8 mouse cellular contexts compared by ENCODE assay signal in genomic region chr4:156109570-156110331, GRCm38 (mm10). TPM values are rescaled to one million over a fixed set of nuclear protein-coding genes. Genes with fewer than 3 reads are reported as not detected.
DNase-seq lines count a peak whose midpoint lies in the region; ATAC-seq and TF ChIP-seq lines count a peak whose summit lies in the region.

9430015G10Rik (plus strand) TSS chr4:156109982.

- no peaks in the 10 kb centered on the region for H3K9me3 ChIP-seq in megakaryocyte, embryonic 14.5 days

- DNase-seq in gastrocnemius, adult 8-10 months (ENCODE audit: low spot score in 2 of 2), result peak; percentile 94 to 96
- peak; percentile 97 for DNase-seq in hindlimb bud, embryonic 11.5 days (ENCODE audit: extremely low spot score, low read depth, low spot score)
- peak; percentile 95 to 98 for DNase-seq in left cerebral cortex, adult 8-10 months (ENCODE audit: low spot score in 2 of 2)
- peak; percentile 99 for DNase-seq in right cerebral cortex, postnatal 10 days (ENCODE audit: low spot score in 2 of 2)
- DNase-seq in urinary bladder, postnatal 25 days (ENCODE audit: low spot score), result peak; percentile 93

- peak; percentile 82; the same call in 1 of the 2 replicates for TF ChIP-seq POLR2A in cortical plate, adult 2 months (IDR thresholded peaks at IDR 0.05; ENCODE audit: extremely low read depth, insufficient read depth, low read length)

- peaks cover 3% of the 10 kb centered on the region for H3K36me3 ChIP-seq in megakaryocyte, embryonic 14.5 days (replicated peaks; ENCODE audit: low read length)

- ATAC-seq in activated CD4-positive, CD25-positive, alpha-beta regulatory T cell, adult 4 months, result peak; percentile 96

- no peak for TF ChIP-seq CTCF in cortical plate, adult 2 months (IDR thresholded peaks at IDR 0.05; ENCODE audit: extremely low read depth, insufficient read depth, low read length)

- no peaks in the 10 kb centered on the region for H3K27me3 ChIP-seq in megakaryocyte, embryonic 14.5 days (replicated peaks)

- H3K27ac ChIP-seq in cortical plate, adult 2 months (ENCODE audit: insufficient read depth, low read length), result no peak within 1 kb of the TSS

- peak within 1 kb of the TSS; percentile 82 for H3K4me3 ChIP-seq in cortical plate, adult 2 months (ENCODE audit: insufficient read depth, low read length)
- H3K4me3 ChIP-seq in megakaryocyte, embryonic 14.5 days (replicated peaks), result peak within 1 kb of the TSS; percentile 100

- no peaks in the 10 kb centered on the region for H3K4me1 ChIP-seq in cortical plate, adult 2 months (ENCODE audit: control insufficient read depth, insufficient read depth, low read length)
- peaks cover 28% of the 10 kb centered on the region for H3K4me1 ChIP-seq in megakaryocyte, embryonic 14.5 days

RNA-seq across cellular contexts. Expression of gene 9430015G10Rik, which starts in this region (rescaled TPM):
- polyA plus RNA-seq in activated CD4-positive, CD25-positive, alpha-beta regulatory T cell, adult 4 months (2017; shearing (Covaris generic)), result 10 to 100 TPM; 14.9 to 19.3 TPM
- 34.8 and 38.8 TPM in 2 replicates for polyA plus RNA-seq in cortical plate, adult 2 months (2012; rRNA removed)
- total RNA-seq in gastrocnemius, adult 8-10 months (2022), result 1 to 10 TPM; 2.1 to 4.2 (median 2.4) TPM
- 10 to 100 TPM; 28.4 to 30.7 (median 29.0) TPM for total RNA-seq in left cerebral cortex, adult 8-10 months (2022)
- polyA plus RNA-seq in megakaryocyte, embryonic 14.5 days (2012; ENCODE audit: insufficient read depth, low replicate concordance), result 1.6 and 2.1 TPM in 2 replicates

Comparison
In these comparisons a context has a peak if more than half of its experiments do, and no peak if none do; other contexts are left out.
1. RNA of gene 9430015G10Rik (total RNA-seq): 28.4 to 30.7 TPM in left cerebral cortex, adult 8-10 months; 2.1 to 4.2 TPM in gastrocnemius, adult 8-10 months; every median in the first group is over 4 times any median in the second.
2. Peak in every context shown above with its lines, with median percentiles within 50 percentile points of each other: DNase-seq.